Mouse (Mus musculus): ENCODE data around the gene Mrpl47. TPM values are rescaled to one million over a fixed set of nuclear protein-coding genes. Genes with fewer than 3 reads are reported as not detected.
"Not testable (repeated sequence)": the region's sequence is repeated elsewhere in the genome, so short reads cannot be mapped to it uniquely, and the experiment has no call there.

Mrpl47 gene
- polyA plus RNA-seq, 1 experiment from 2014 or later, result 16.1 TPM

GRCm38 (mm10) chr3:32749820-32750579 is 12.6 kb upstream of the Mrpl47 start:
- WGBS, result 91% methylated on average over 4 of the region's 4 CpGs
- Histone ChIP-seq H3K36me3 (ENCODE audit: insufficient read depth, low read length) (peaks cover 30% of the 10 kb centered on the region), H3K27ac (ENCODE audit: low read length) (no peak overlapping the region), H3K27me3 (replicated peaks; ENCODE audit: insufficient read depth, low read length) (no peaks in the 10 kb centered on the region), H3K9ac (replicated peaks; ENCODE audit: low read depth) (no peak overlapping the region), H3K4me2 (replicated peaks; ENCODE audit: low read depth, low read length) (no peak overlapping the region), H3K4me1 (ENCODE audit: insufficient read depth, low read depth, low read length) (no peaks in the 10 kb centered on the region), H3K9me3 (ENCODE audit: low read length) (no peaks in the 10 kb centered on the region), H3K4me3 (ENCODE audit: low read depth, low read length) (no peak overlapping the region)
- no peak for ATAC-seq
- TF ChIP-seq CTCF (IDR thresholded peaks at IDR 0.05) (no peak), EP300 (IDR thresholded peaks at IDR 0.05) (no peak)
- DNase-seq (ENCODE audit: low spot score), result no peak

- Histone ChIP-seq H3K4me2 (replicated peaks; ENCODE audit: low read depth, low read length) (no peak overlapping the region), H3K36me3 (ENCODE audit: insufficient read depth, low read length) (peaks cover 30% of the 10 kb centered on the region), H3K27me3 (replicated peaks; ENCODE audit: insufficient read depth, low read length) (no peaks in the 10 kb centered on the region), H3K9me3 (ENCODE audit: low read length) (no peaks in the 10 kb centered on the region), H3K9ac (replicated peaks; ENCODE audit: low read depth) (no peak overlapping the region), H3K27ac (ENCODE audit: low read length) (no peak overlapping the region), H3K4me1 (ENCODE audit: insufficient read depth, low read depth, low read length) (no peaks in the 10 kb centered on the region), H3K4me3 (ENCODE audit: low read depth, low read length) (no peak overlapping the region)
- DNase-seq (ENCODE audit: low spot score) (no peak), ATAC-seq (no peak)
- TF ChIP-seq CTCF (IDR thresholded peaks at IDR 0.05), result no peak
- TF ChIP-seq EP300 (IDR thresholded peaks at IDR 0.05), result no peak
- WGBS, result 90% methylated on average over 9 of the region's 9 CpGs
Measured at GRCm38 (mm10) chr3:32748384-32748783, 11.0 kb upstream of the Mrpl47 start.

GRCm38 (mm10) chr3:32745426-32745825 is 8.0 kb upstream of the Mrpl47 start:
- not testable (repeated sequence) for H3K4me2 ChIP-seq (replicated peaks; ENCODE audit: low read depth, low read length); H3K4me1 ChIP-seq (ENCODE audit: insufficient read depth, low read depth, low read length); H3K9me3 ChIP-seq (ENCODE audit: low read length); H3K4me3 ChIP-seq (ENCODE audit: low read depth, low read length); H3K9ac ChIP-seq (replicated peaks; ENCODE audit: low read depth); H3K27ac ChIP-seq (ENCODE audit: low read length); DNase-seq (ENCODE audit: low spot score); H3K27me3 ChIP-seq (replicated peaks; ENCODE audit: insufficient read depth, low read length); ATAC-seq
- H3K36me3 ChIP-seq (ENCODE audit: insufficient read depth, low read length), result peaks cover 15% of the 10 kb centered on the region

GRCm38 (mm10) chr3:32745001-32745400 is 7.6 kb upstream of the Mrpl47 start:
- Histone ChIP-seq H3K4me3 (ENCODE audit: low read depth, low read length) (no peak overlapping the region), H3K36me3 (ENCODE audit: insufficient read depth, low read length) (peaks cover 15% of the 10 kb centered on the region), H3K9ac (replicated peaks; ENCODE audit: low read depth) (no peak overlapping the region), H3K4me2 (replicated peaks; ENCODE audit: low read depth, low read length) (no peak overlapping the region), H3K27ac (ENCODE audit: low read length) (no peak overlapping the region), H3K9me3 (ENCODE audit: low read length) (no peaks in the 10 kb centered on the region), H3K4me1 (ENCODE audit: insufficient read depth, low read depth, low read length) (no peaks in the 10 kb centered on the region), H3K27me3 (replicated peaks; ENCODE audit: insufficient read depth, low read length) (no peaks in the 10 kb centered on the region)
- DNase-seq (ENCODE audit: low spot score) (no peak), ATAC-seq (no peak)
- 91% methylated on average over 6 of the region's 6 CpGs for WGBS
- TF ChIP-seq CTCF (IDR thresholded peaks at IDR 0.05) (no peak), EP300 (IDR thresholded peaks at IDR 0.05) (no peak)

GRCm38 (mm10) chr3:32742276-32742780 is 4.9 kb upstream of the Mrpl47 start:
- no peak for ATAC-seq
- Histone ChIP-seq H3K27ac (ENCODE audit: low read length) (no peak overlapping the region), H3K36me3 (ENCODE audit: insufficient read depth, low read length) (peaks cover 10% of the 10 kb centered on the region; the same call in 1 of the 2 replicates), H3K27me3 (replicated peaks; ENCODE audit: insufficient read depth, low read length) (no peaks in the 10 kb centered on the region), H3K4me3 (ENCODE audit: low read depth, low read length) (no peak overlapping the region), H3K9me3 (ENCODE audit: low read length) (no peaks in the 10 kb centered on the region), H3K4me2 (replicated peaks; ENCODE audit: low read depth, low read length) (no peak overlapping the region), H3K9ac (replicated peaks; ENCODE audit: low read depth) (no peak overlapping the region), H3K4me1 (ENCODE audit: insufficient read depth, low read depth, low read length) (peaks cover 6% of the 10 kb centered on the region; the same call in 1 of the 2 replicates)
- WGBS, result 54% methylated on average over 2 of the region's 2 CpGs
- DNase-seq (ENCODE audit: low spot score), result no peak
- TF ChIP-seq EP300 (IDR thresholded peaks at IDR 0.05) (no peak), CTCF (IDR thresholded peaks at IDR 0.05) (no peak)

- DNase-seq (ENCODE audit: low spot score) (no peak), ATAC-seq (no peak)
- 92% methylated on average over 5 of the region's 5 CpGs for WGBS
- Histone ChIP-seq H3K4me2 (replicated peaks; ENCODE audit: low read depth, low read length) (no peak overlapping the region), H3K4me1 (ENCODE audit: insufficient read depth, low read depth, low read length) (peaks cover 7% of the 10 kb centered on the region; the same call in 1 of the 2 replicates), H3K27ac (ENCODE audit: low read length) (no peak overlapping the region), H3K9ac (replicated peaks; ENCODE audit: low read depth) (no peak overlapping the region), H3K36me3 (ENCODE audit: insufficient read depth, low read length) (no peaks in the 10 kb centered on the region), H3K27me3 (replicated peaks; ENCODE audit: insufficient read depth, low read length) (no peaks in the 10 kb centered on the region), H3K4me3 (ENCODE audit: low read depth, low read length) (no peak overlapping the region), H3K9me3 (ENCODE audit: low read length) (no peaks in the 10 kb centered on the region)
- TF ChIP-seq EP300 (IDR thresholded peaks at IDR 0.05) (no peak), CTCF (IDR thresholded peaks at IDR 0.05) (no peak)
Measured at GRCm38 (mm10) chr3:32738549-32738948, 1.1 kb upstream of the Mrpl47 start.
